Mouse (Mus musculus): ENCODE measurements around the gene Anxa3. TPM values are rescaled to one million over a fixed set of nuclear protein-coding genes. Genes with fewer than 3 reads are reported as not detected.
A peak's percentile ranks its signal among the peaks of the same experiment; 100 is the strongest.

Anxa3 gene
- polyA plus RNA-seq, 1 experiment: 14.5 TPM

DNA sequence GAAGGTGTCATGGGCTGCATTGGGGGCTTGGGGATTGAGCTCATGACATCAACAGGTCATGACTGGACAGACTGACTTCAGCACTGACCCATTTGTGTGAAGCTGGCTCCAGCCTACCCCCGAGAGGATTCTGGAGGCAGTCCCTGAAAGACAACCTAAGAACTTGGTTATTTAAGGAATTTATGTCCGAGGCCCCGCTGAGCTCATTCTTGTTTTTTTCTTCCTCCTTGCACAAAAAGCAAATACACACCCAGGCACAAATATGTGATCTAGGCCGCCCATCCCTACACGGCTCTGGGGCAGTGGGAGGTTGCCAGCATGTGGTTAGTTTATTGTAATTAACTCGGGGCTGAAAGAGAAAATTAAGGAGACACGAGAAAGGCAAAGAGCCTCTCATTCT lies 9.0 kb downstream of the Anxa3 start:
- TF ChIP-seq CTCF (conservative IDR thresholded peaks at IDR 0.05; ENCODE audit: insufficient read depth, insufficient read length, low read depth, low read length) (no peak), POLR2A (IDR thresholded peaks at IDR 0.05; ENCODE audit: low read depth, low read length) (no peak)
- Histone ChIP-seq H3K27me3 (replicated peaks; ENCODE audit: control insufficient read depth, insufficient read depth, low read length) (no peaks in the 10 kb centered on the region), H3K36me3 (ENCODE audit: control insufficient read depth, insufficient read depth, low read length) (no peaks in the 10 kb centered on the region), H3K27ac (ENCODE audit: insufficient read depth, low read depth, low read length) (peak overlapping the region; percentile 5; the same call in 1 of the 2 replicates), H3K4me1 (ENCODE audit: control insufficient read depth, insufficient read depth, low read length) (peaks cover 2% of the 10 kb centered on the region), H3K4me3 (ENCODE audit: insufficient read depth, low read depth, low read length) (no peak overlapping the region)
- DNase-seq: peak; percentile 13
- 21% methylated on average over 7 of the region's 7 CpGs for WGBS

DNA sequence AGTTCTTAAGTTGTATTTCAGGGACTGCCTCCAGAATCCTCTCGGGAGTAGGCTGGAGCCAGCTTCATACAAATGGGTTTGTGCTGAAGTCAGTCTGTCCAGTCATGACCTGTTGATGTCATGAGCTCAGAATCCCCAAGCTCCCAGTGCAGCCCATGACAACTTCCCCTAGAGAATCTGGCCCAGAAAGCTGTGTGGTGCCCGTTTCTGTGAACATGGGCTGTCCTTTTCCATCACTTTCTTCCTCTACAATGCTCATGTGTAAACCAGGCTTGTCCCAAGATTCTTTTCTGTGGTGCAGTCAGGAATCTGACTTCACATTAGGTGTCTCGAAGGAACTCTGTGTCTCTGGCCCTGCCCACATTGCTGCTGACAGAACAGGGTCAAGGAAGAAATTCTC lies 10.0 kb downstream of the Anxa3 start:
- peak; percentile 68 for DNase-seq
- TF ChIP-seq CTCF (conservative IDR thresholded peaks at IDR 0.05; ENCODE audit: insufficient read depth, insufficient read length, low read depth, low read length) (no peak), POLR2A (IDR thresholded peaks at IDR 0.05; ENCODE audit: low read depth, low read length) (no peak)
- peak overlapping the region; percentile 10; the same call in 1 of the 2 replicates for H3K27ac ChIP-seq (ENCODE audit: insufficient read depth, low read depth, low read length)
- H3K4me1 ChIP-seq (ENCODE audit: control insufficient read depth, insufficient read depth, low read length): peaks cover 2% of the 10 kb centered on the region
- 33% methylated on average over 3 of the region's 3 CpGs for WGBS
- H3K4me3 ChIP-seq (ENCODE audit: insufficient read depth, low read depth, low read length): no peak overlapping the region
- H3K36me3 ChIP-seq (ENCODE audit: control insufficient read depth, insufficient read depth, low read length): no peaks in the 10 kb centered on the region
- H3K27me3 ChIP-seq (replicated peaks; ENCODE audit: control insufficient read depth, insufficient read depth, low read length): no peaks in the 10 kb centered on the region

DNA sequence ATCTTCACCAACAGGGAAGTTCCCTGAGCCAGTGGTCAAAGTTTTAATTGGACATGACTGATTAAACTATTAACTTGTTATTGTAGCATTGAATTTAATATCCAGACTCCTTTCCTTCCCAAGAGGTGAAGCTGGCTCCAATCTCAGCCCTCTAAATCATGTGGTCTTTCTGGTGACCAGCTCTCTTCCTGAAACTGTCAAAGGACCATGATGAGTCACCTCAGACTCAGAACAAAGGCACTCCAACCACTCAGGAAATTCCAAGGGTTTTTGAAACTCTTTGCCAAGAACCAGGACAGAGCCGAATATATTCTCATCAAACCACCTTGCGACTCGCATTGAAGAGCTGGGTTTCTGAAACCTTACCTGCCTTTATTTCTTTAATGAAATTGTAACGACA lies 11.2 kb downstream of the Anxa3 start:
- peaks cover 2% of the 10 kb centered on the region for H3K4me1 ChIP-seq (ENCODE audit: control insufficient read depth, insufficient read depth, low read length)
- DNase-seq: peak; percentile 78
- H3K4me3 ChIP-seq (ENCODE audit: insufficient read depth, low read depth, low read length): no peak overlapping the region
- no peaks in the 10 kb centered on the region for H3K27me3 ChIP-seq (replicated peaks; ENCODE audit: control insufficient read depth, insufficient read depth, low read length)
- no peaks in the 10 kb centered on the region for H3K36me3 ChIP-seq (ENCODE audit: control insufficient read depth, insufficient read depth, low read length)
- TF ChIP-seq POLR2A (IDR thresholded peaks at IDR 0.05; ENCODE audit: low read depth, low read length) (no peak), CTCF (conservative IDR thresholded peaks at IDR 0.05; ENCODE audit: insufficient read depth, insufficient read length, low read depth, low read length) (no peak)
- WGBS: 54% methylated on average over 4 of the region's 4 CpGs
- H3K27ac ChIP-seq (ENCODE audit: insufficient read depth, low read depth, low read length): no peak overlapping the region

DNA sequence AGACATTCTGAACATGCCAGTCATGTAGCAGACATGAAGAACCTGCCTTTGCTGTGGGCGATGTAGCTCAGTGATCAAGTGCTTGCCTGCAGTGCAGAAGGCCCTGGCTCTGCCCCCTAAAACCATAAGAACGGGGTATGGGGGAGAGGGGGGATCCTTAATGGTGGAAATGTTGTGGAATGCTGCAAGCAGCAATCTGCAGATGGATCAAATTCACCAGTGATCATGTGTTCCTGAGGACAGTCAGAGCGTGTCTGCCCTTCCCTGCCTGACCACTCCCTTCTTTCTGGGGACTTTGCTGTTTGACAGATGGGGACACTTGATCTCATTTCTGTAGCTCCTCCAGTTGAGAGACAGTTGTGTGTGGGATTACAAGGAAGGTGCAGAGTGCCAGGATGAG lies 11.7 kb downstream of the Anxa3 start:
- DNase-seq: no peak
- Histone ChIP-seq H3K36me3 (ENCODE audit: control insufficient read depth, insufficient read depth, low read length) (no peaks in the 10 kb centered on the region), H3K27me3 (replicated peaks; ENCODE audit: control insufficient read depth, insufficient read depth, low read length) (no peaks in the 10 kb centered on the region), H3K4me3 (ENCODE audit: insufficient read depth, low read depth, low read length) (no peak overlapping the region), H3K4me1 (ENCODE audit: control insufficient read depth, insufficient read depth, low read length) (peaks cover 2% of the 10 kb centered on the region), H3K27ac (ENCODE audit: insufficient read depth, low read depth, low read length) (0 out of 2 replicates have a peak overlapping the region, but pooled peaks have one; percentile 47)
- 62% methylated on average over 3 of the region's 3 CpGs for WGBS
- TF ChIP-seq CTCF (conservative IDR thresholded peaks at IDR 0.05; ENCODE audit: insufficient read depth, insufficient read length, low read depth, low read length) (no peak), POLR2A (IDR thresholded peaks at IDR 0.05; ENCODE audit: low read depth, low read length) (no peak)

DNA sequence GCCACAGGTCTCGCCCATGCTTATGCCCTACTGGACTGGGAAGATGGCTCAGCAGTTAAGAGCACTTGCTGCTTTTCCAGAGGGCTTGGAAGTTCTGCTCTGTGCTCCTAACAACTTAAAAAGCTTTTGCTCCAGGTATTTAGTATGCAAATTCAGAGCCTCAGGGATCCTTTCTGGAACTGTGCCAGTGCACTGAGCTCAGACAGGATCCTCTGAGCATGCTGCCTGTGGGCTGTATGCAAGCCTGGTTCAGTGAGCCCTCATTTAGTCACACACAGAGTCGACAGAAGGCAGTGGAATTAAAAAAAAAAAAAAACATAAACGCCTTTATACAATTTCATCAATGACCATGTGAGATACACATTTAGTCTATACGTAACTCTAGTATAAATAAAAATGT lies 17.5 kb downstream of the Anxa3 start:
- no peaks in the 10 kb centered on the region for H3K36me3 ChIP-seq (ENCODE audit: control insufficient read depth, insufficient read depth, low read length)
- no peaks in the 10 kb centered on the region for H3K4me1 ChIP-seq (ENCODE audit: control insufficient read depth, insufficient read depth, low read length)
- 65% methylated on average over 4 of the region's 4 CpGs for WGBS
- TF ChIP-seq POLR2A (IDR thresholded peaks at IDR 0.05; ENCODE audit: low read depth, low read length) (no peak), CTCF (conservative IDR thresholded peaks at IDR 0.05; ENCODE audit: insufficient read depth, insufficient read length, low read depth, low read length) (no peak)
- H3K27ac ChIP-seq (ENCODE audit: insufficient read depth, low read depth, low read length): no peak overlapping the region
- no peak for DNase-seq
- no peaks in the 10 kb centered on the region for H3K27me3 ChIP-seq (replicated peaks; ENCODE audit: control insufficient read depth, insufficient read depth, low read length)
- H3K4me3 ChIP-seq (ENCODE audit: insufficient read depth, low read depth, low read length): no peak overlapping the region

DNA sequence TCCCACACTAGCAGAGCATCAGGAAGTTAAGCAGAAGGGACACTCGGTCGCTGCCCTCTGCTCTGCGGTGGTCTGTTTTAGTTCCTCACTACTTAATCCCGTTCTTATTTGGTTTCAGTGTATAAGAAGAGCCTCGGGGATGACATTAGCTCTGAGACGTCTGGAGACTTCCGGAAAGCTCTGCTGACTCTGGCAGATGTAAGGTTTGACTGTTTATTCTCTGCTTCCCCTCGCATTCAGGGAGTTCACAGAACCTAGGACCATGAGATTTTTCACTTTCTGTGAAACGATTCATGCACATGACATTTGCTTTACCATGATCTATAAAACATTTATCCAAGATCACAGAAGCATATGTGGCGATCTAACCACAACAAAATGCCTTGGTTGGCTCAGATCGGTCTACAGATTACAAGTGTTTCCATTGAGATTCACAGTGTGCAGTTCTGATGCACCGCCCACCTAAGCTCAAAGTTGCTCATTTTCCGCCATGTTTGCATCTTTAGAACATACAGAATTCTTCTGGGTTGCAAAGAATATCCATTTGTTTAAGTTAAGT lies 31.7 kb downstream of the Anxa3 start:
- TF ChIP-seq CTCF (conservative IDR thresholded peaks at IDR 0.05; ENCODE audit: insufficient read depth, insufficient read length, low read depth, low read length) (no peak), POLR2A (IDR thresholded peaks at IDR 0.05; ENCODE audit: low read depth, low read length) (no peak)
- no peak for DNase-seq
- Histone ChIP-seq H3K27me3 (replicated peaks; ENCODE audit: control insufficient read depth, insufficient read depth, low read length) (no peaks in the 10 kb centered on the region), H3K4me3 (ENCODE audit: insufficient read depth, low read depth, low read length) (no peak overlapping the region), H3K36me3 (ENCODE audit: control insufficient read depth, insufficient read depth, low read length) (no peaks in the 10 kb centered on the region), H3K27ac (ENCODE audit: insufficient read depth, low read depth, low read length) (no peak overlapping the region), H3K4me1 (ENCODE audit: control insufficient read depth, insufficient read depth, low read length) (no peaks in the 10 kb centered on the region)
- WGBS: 92% methylated on average over 13 of the region's 13 CpGs

DNA sequence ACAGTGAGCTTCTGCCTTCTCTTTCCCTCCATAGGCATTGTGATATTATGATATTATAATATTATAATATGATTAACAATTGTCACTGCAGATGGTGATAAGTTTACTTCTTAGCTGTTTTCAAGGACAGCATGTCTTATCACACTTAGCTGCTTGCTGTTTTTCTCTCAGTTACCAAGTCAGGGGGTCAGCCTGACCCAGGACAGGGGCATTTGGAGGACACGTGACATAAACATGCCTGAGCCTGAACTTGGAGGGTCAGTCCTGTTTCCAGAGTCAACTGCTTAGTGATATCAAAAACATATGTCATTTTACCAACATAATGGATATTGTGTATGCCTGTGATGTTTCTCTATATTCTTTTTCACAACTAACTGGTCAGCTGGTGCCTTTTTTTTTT lies 34.0 kb downstream of the Anxa3 start:
- TF ChIP-seq CTCF (conservative IDR thresholded peaks at IDR 0.05; ENCODE audit: insufficient read depth, insufficient read length, low read depth, low read length) (no peak), POLR2A (IDR thresholded peaks at IDR 0.05; ENCODE audit: low read depth, low read length) (no peak)
- no peaks in the 10 kb centered on the region for H3K36me3 ChIP-seq (ENCODE audit: control insufficient read depth, insufficient read depth, low read length)
- WGBS: 83% methylated on average over 1 of the region's 1 CpGs
- H3K27me3 ChIP-seq (replicated peaks; ENCODE audit: control insufficient read depth, insufficient read depth, low read length): no peaks in the 10 kb centered on the region
- no peak overlapping the region for H3K4me3 ChIP-seq (ENCODE audit: insufficient read depth, low read depth, low read length)
- no peak overlapping the region for H3K27ac ChIP-seq (ENCODE audit: insufficient read depth, low read depth, low read length)
- DNase-seq: no peak
- H3K4me1 ChIP-seq (ENCODE audit: control insufficient read depth, insufficient read depth, low read length): no peaks in the 10 kb centered on the region

Data from kidney, adult 2 months (tissue).